Mouse (Mus musculus) cerebellum, postnatal 14 days (tissue): Measurements from ENCODE around the gene Wnt10a.
"Not testable (repeated sequence)": the region's sequence is repeated elsewhere in the genome, so short reads cannot be mapped to it uniquely, and the experiment has no call there.

Experiments used
- DNase-seq, 2 experiments: peaks; one replicate each; pipeline ENCODE4 v3.0.0; 2021; ENCODE audit warnings: mixed read lengths in 2 of 2

The Wnt10a gene

GRCm38 (mm10) chr1:74788603-74789176 is 2.6 kb upstream of the Wnt10a start:
- no peak for DNase-seq

GRCm38 (mm10) chr1:74790095-74790494 is 1.2 kb upstream of the Wnt10a start:
- no peak for DNase-seq

DNA sequence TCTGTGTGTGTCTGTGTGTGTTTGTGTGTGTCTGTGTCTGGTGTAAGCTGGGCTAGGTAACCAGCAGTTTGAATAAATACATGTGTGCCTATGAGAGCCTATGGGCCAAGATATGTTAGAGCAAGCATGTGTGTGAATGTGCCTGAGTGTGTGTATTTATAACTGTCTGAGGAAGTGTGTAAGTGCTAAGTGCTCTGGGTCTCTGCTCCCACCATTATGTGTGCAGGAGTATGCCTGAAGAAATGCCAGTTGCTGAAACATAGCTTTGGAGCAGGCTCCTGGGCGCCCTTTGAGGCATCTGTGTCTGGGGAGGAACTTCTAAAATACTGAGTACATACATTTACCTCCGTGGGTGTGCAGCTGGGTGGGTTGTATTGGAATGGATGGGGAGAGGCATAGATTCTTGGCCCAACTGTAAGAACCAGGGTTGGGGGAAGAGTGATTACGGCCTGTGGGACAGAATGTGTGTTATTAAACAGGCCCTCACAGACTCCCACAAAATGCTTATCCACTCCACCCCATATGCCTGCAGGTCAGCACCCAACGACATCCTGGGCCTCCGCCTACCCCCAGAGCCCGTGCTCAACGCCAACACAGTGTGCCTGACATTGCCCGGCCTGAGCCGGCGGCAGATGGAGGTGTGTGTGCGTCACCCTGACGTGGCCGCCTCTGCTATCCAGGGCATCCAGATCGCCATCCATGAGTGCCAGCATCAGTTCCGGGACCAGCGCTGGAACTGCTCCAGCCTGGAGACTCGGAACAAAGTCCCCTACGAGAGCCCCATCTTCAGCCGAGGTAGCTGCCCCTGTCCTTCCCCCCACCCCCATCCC is 1.7 kb downstream of the Wnt10a start:
- DNase-seq, result peak in 1 of 2 experiments; percentile 38

DNA sequence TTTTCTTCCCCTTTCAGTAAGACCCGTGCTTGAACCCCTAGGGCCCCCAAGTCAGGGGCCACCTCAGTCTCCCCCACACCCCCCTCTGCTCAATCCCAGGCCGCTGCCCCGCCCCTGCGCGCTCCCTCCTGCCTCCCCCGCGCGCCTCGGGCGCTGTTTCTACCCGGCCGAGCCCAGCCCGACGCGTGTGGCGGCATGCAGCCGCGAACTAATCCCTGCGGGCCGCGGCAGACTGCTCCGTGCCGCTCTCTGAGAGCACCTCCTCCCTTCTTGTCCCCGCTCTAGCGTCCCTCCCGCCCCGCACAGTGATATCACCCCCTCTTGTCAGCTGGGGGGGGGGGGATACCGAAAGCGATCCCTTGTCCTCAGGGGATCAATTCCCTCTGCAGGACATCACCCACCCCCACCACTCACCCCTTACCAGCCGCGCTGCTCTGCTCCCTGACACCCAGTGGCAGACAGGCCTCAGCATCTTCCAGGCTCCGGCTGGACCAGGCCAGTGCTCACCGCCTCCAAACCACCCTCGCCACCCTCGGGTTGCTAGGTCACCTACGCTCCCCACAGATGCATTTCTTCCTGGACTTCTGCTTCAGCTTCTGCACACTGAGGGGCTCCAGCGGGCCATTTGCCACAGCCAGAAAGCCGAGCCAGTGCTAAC is 3.3 kb downstream of the Wnt10a start:
- DNase-seq, result no peak

DNA sequence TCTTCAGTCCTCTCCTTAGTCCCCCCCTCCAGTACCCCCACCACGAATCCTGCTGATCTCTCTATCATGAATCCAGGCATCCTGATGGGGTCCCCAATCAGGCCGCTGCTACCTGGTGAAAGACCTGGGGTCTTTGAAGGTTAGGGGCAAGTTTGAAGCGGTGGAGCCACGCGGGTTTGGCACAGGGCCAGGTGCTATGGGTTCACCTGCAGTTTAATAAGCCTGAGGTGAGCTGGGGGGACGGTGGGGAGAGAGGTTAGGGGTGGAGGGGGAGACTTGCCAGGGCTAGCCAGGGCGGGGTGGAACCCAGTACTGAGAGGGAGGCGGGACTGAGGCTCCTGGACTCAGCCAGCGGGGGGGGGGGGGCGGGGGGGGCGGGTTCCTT is 3.8 kb downstream of the Wnt10a start:
- DNase-seq, result peak in 1 of 2 experiments; percentile 50

DNA sequence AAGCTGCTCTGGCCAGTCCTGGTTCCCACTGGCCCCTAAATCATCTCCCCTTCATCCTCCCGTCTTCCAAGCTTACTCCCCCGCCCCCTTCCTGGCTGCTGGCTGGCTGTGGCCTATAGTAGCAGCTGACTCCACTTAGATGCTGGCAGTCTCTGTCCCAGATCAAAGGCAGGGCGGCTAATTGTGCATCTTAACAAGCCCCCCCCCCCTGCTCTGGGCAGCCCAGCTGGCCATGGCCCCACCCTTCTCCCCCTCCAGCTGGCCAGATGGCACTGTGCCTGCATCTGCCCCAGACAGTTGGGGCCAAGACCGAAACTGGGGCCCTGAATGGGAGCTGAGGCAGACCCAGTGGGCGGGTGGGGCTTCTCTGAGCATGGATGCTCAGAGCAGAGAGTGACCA is 6.1 kb downstream of the Wnt10a start:
- DNase-seq, result peak; percentile 54 to 68

DNA sequence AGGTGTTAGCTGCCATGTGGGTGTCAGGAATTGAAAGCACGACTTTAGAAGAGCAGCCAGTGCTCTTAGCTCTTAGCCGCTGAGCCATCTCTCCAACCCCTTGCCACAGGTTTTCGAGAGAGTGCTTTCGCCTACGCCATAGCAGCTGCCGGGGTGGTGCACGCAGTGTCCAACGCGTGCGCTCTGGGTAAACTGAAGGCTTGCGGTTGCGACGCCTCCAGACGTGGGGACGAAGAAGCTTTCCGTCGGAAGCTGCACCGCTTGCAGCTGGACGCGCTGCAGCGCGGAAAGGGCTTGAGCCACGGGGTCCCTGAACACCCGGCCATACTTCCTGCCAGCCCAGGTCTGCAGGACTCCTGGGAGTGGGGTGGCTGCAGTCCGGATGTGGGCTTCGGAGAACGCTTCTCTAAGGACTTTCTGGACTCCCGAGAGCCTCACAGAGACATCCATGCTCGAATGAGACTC is 9.1 kb downstream of the Wnt10a start:
- DNase-seq, result no peak

- DNase-seq, result no peak
Observed at GRCm38 (mm10) chr1:74801631-74802140, 10.4 kb downstream of the Wnt10a start.

DNA sequence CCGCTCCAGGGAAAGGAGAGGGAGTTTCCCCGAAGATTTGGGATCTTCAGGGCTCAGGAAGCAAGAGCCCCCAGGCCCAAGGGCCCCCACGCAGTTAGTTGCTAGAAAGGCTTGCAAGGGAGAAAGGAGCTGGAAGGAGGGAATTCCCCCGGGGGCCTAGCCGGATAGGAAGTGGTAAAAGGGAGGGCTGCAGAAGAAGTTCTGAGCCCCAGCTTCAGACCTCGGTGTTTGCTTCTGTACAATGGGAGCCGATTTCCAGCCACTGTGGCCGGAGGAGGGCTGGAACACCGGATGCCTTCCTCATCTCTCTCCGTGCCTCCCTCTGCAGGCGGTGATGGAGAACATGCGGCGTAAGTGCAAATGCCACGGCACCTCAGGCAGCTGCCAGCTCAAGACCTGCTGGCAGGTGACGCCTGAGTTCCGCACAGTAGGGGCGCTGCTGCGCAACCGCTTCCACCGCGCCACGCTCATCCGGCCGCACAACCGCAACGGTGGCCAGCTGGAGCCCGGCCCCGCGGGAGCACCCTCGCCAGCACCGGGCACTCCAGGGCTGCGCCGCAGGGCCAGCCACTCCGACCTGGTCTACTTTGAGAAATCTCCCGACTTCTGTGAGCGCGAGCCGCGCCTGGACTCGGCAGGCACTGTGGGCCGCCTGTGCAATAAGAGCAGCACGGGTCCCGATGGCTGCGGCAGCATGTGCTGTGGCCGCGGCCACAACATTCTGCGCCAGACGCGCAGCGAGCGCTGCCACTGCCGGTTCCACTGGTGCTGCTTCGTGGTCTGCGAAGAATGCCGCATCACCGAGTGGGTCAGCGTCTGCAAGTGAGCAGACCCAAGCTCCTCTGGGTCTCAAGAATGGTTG is 11.7 kb downstream of the Wnt10a start:
- peak; percentile 56 to 58 for DNase-seq

DNA sequence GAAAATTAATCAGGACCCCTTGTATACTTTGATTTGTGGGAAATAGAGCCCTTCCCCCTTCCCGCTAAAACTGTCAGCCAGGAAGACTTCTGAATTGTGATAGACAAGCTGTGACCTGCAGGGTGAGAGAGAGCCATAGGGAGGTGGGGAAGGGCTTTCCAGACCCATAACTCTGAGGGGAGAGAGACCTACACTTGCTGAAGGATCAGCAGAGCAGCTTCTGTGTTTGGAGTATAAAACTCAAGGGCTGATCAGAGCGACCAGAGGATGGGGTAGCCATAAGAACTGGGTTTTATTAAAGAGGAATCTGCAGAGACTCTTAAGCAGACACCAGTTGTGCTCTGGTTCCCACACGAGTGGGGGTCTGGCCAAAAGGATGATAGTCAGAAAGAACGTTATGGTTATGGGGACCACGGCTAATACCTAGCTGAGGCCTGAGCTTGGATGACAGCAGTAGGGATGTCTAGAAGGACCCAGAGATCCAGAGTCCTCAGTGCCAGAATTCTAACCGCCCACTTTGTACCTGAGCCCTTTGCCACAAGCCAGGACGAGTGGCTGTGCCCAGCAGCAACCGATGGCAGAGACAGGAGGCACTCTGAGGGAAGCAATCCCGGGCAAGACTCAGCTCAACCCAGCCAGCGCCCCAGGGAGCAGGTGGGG is 13.0 kb downstream of the Wnt10a start:
- no peak for DNase-seq

DNA sequence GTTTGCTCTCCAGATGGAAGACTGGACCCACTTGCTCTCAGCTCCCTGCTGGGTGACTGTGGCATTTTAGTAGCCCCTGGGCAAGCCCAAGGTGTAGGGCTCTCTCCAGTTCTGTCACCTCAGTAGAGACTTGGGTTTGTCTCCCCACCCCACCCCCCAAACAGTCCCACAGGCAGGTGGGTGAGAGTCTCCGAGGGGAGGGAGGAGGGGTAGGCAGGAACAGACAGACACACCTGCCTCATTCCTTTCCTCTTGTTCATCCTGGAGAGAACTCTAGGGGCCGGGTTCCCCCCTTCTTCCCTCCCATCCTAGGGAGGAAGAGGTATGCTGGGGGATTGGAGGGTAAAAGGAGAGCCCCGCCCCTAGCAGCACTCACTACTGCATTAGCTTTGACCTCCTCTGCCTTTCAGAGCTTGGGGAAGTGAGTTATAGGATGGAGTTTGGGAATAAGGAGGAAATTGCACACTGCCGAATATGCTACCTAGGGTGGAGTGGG is 14.1 kb downstream of the Wnt10a start:
- DNase-seq, result no peak

DNA sequence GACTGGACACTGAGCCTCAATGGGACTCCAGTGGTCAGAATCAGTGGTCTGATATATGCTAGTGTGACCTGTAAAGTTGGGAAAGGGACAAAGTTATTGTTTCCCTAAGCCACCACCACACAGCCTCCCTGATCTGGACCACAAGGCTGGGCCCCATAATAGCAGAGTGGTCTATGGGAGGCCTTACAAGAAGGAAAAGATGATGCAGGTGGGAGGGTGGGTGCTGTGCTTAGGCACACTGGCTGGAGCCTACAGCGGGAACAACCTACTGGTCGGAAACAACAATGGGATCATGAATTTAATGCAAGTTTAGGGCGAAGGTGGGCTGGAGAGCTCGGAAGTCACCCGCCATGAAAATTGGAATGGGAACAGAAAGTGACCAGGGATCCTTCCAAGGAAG is 14.5 kb downstream of the Wnt10a start:
- no peak for DNase-seq

DNA sequence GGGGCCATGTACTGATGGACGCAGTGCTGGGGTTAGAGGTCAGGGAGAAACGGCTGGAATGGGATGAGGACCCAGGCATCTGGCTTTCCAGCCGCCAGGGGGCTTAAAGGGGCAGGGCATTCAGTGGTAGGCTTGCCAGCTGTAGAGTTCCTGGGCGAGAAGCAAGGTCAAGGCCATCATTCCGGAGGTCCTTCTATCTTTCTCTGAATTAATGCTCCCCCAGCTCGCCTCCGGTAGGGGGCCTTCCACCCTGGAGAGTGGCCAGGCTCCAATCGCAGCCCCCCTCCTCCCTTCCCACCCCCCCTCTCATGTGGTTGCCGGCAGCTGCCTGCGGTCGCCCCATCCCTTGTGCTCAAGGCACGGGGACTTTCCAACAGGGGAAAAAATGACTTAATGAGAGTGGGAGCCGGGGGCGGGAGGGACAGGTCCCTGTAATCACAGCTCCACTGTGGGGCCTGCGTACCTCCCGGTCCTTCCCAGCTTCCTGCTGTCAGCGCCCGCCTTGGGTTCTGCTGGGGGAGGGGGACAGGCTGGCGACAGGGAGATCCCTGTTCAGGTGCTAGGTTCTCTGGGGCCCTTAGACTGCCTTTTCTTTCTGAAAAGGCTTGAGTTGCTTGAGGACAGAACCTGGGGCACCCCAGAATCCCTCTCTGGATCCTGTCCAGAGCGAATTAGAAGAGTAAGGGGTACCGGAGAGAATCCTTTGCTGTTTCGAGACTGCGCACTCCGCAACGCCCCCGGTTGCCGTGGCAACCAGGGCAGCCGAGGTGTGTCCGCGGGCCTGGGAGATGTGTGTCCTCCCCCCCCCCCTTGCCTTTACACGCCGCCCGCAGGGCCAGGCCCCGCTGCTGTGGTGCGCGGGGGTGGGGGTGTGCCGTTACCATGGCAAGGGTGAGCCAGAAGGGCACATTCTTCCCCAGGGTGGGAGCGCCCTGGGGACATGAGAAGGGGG is 15.3 kb downstream of the Wnt10a start:
- no peak for DNase-seq

DNA sequence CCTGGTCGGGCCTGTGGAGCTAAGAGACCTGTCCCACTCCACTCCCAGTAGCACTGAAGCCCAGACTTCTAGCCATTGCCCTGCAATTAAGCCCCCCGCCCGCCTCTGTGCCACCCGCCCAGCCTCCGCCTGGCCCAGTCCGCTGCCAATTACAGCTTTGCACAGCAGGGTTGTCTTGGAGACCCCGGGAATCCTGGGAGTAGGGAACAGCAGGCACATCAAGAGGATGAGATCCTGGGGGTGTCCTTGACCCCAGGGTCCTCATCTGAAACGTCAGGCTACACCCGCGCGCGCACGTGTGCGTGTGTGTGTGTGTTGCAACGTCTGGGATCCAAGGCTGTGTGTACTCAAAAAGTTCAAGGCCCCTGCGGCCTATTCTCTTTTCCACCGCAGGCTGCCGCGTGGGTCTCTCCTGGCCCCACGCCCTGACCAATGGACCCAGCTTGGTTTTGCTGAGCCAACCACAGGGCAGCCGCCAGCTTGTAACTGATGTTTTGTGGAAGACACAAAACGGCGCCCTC is 16.3 kb downstream of the Wnt10a start:
- DNase-seq, result no peak

DNA sequence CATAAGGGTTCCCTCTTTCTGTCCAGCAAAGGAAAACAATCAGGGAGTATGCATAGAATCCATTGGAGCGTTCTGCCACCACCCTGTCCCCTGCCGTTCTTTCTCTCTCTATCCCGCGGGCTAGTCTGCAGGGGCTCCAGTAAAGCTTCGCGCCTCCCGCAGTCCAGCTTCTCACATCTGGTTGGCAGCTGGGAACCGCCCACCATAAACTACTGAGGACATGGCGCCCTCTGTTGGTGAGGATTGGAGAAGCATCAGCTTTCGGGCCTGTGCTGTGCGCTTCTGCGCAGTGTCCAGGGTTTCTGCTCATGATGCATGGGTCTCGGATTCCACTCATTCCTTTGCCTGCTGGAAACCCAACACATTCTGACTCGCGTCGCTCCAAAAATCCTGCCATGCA is 16.8 kb downstream of the Wnt10a start:
- DNase-seq, result peak; percentile 86 to 92

DNA sequence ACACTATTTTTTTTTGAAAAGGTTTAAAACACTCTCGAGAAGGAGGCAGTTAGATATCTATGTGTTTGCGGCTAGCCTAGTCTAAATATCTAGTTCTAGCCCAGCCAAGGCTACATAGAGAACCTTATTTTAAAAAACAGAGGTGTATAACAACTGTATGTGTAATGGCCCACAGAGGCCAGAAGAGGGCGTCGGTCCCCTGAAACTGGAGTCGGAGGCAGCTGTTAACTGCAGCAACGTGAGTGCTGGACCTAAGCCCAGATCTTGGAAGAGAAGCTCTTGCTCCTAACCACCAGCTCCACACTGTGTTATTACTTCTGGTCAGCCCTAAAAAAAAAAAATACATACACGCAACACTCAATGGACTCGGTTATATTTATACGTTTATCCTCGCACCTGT is 17.7 kb downstream of the Wnt10a start:
- DNase-seq, result peak in 1 of 2 experiments; percentile 48

DNA sequence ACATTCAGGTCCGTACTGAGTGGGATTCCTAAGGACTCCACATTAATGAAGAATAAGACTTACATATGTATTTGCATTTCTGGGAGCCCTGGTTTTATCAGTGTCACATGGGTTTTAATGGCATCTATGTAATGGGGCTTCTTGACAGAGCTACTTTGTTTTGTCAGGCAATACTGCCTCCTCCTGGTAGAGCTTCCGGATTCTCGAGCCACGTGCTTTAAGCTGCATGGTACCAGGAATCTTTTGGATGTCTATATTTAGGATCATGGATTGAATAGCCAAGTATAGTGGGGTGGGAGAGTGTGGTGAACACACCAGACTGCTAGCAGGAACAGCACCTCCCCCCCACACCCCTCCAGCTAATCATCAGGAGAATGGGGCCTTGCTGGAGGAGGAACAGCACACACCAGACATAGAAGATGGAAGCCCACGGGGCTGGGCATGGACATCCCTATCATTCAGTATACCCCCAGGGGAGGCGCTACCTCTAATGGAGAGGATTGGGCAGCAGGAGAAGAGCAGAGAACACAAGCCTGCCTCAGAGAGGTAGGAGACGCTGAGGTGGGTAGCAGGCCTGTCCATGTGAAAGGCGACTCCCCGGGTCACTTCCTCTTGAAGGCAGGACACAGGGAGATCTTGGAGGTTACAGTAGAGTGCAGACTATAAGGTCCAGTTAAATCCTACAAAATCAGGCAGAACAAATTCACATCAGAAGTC is 23.8 kb downstream of the Wnt10a start:
- peak in 1 of 2 experiments; percentile 36 for DNase-seq

DNA sequence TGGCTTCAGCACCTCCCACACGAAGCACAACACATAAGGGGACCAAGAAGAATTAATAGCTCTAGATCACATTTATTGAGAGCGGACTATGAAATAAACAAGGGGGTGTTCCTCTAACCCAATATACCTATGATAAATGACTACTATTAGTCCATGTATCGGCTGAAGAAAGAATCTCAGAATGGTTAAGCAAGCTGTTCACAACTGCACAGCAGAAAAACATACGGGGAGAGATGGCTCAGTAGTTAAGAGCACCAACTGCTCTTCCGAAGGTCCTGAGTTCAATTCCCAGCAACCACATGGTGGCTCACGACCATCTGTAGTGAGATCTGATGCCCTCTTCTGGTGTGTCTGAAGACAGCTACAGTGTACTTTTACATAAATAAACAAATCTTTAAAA is 24.6 kb downstream of the Wnt10a start:
- not testable (repeated sequence) for DNase-seq

- peak; percentile 94 to 95 for DNase-seq
Observed at GRCm38 (mm10) chr1:74816612-74817199, 25.4 kb downstream of the Wnt10a start.
